Mouse (Mus musculus): ENCODE measurements around the gene Mxra7. TPM values are rescaled to one million over a fixed set of nuclear protein-coding genes. Genes with fewer than 3 reads are reported as not detected.

Gene Mxra7
- polyA plus RNA-seq, 1 experiment from 2014 or later = 15.3 TPM

DNA sequence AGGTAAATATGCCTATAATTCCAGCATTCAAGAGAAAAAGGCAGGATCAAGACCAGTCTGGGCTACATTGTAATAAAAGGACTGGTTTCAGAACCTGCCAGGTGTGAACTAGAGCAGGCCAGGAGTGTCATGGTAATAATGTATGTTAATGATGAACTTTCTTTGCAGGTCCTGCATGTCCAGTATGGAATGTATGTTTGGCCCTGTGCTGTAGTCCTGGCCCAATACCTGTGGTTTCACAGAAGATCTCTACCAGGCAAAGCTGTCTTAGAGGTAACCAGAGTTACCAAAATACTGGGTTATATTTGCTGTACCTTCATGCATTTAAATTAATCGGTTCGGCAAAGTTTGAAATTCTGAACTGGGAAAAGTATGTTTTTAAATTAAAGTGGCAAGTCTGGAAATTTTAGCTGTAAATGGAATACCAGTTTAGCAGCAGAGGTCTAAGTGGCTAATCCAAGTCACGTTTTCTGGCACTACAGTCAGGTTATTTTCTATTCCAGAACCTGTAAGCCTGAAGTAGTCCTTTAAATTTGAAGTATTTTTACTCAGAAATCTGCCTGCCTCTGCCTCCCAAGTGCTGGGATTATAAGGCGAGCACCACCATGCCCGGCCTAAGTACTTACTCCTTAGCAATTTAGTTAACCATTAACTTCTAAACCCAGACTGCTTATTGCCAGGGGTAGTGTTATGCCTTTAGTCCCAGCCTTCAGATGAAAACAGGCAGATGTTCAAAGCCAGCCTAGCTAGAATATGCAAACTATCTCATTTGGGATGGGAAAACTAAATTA is 20.4 kb upstream of the Mxra7 start:
- no peaks in the 10 kb centered on the region for H3K27me3 ChIP-seq (ENCODE audit: control insufficient read depth, insufficient read depth, low read depth, low read length)
- no peak overlapping the region for H3K4me2 ChIP-seq (ENCODE audit: low read depth, low read length)
- no peak overlapping the region for H3K27ac ChIP-seq (ENCODE audit: low read length)
- 65% methylated on average over 5 of the region's 5 CpGs for WGBS
- no peak for ATAC-seq (ENCODE audit: low read depth)
- no peaks in the 10 kb centered on the region for H3K9me3 ChIP-seq (ENCODE audit: control insufficient read depth, low read length)
- no peak overlapping the region for H3K4me3 ChIP-seq (ENCODE audit: low read length)
- peaks cover 28% of the 10 kb centered on the region for H3K36me3 ChIP-seq (ENCODE audit: control insufficient read depth, insufficient read depth, low read length)
- H3K4me1 ChIP-seq (replicated peaks; ENCODE audit: control insufficient read depth, insufficient read depth, low read length) = peaks cover 15% of the 10 kb centered on the region
- H3K9ac ChIP-seq (ENCODE audit: low read length) = no peak overlapping the region

DNA sequence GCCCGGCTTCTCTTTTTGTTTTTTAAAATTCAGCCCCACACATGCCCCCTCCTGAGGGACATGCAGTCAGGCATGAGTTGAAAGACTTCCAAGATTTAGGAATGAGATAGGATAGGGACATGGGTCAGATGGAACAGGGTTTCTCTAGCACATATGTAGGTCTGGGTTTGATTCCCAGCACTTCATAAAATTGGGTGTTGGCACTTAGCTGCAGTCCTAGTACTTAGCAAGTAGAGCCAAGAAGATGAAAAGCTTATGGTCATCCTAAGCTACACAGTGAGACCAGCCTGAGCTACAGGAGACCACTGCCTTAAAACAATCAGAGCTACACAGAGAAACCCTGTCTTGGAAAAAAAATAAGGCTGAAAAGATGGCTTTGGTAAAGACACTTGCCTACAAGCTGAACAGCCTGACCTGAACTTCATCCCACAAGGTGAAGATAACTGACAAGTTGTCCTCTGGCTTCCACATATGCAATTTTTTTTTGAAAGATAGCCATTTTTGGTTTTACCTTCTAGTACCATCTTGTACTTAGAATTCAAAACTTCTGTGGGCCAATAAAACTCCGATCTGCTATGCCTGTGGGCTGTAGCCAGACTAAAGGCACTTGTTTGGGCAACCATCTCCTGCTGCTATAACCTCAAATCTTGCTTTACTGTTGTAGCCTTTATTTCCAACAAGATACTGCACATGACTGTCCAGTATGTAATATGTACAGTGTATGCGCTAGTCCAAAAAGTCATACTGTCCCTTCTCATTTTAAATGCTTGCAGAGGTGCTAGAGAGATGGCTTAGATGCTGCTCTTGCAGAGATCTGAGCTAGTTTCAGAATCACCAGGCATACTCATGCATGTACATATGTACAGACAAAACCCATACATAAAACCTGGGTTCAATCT is 19.6 kb upstream of the Mxra7 start:
- no peak overlapping the region for H3K9ac ChIP-seq (ENCODE audit: low read length)
- peaks cover 15% of the 10 kb centered on the region for H3K4me1 ChIP-seq (replicated peaks; ENCODE audit: control insufficient read depth, insufficient read depth, low read length)
- no peak overlapping the region for H3K27ac ChIP-seq (ENCODE audit: low read length)
- no peak overlapping the region for H3K4me3 ChIP-seq (ENCODE audit: low read length)
- peaks cover 28% of the 10 kb centered on the region for H3K36me3 ChIP-seq (ENCODE audit: control insufficient read depth, insufficient read depth, low read length)
- 86% methylated on average over 3 of the region's 3 CpGs for WGBS
- no peak for ATAC-seq (ENCODE audit: low read depth)
- no peak overlapping the region for H3K4me2 ChIP-seq (ENCODE audit: low read depth, low read length)
- no peaks in the 10 kb centered on the region for H3K27me3 ChIP-seq (ENCODE audit: control insufficient read depth, insufficient read depth, low read depth, low read length)
- H3K9me3 ChIP-seq (ENCODE audit: control insufficient read depth, low read length) = no peaks in the 10 kb centered on the region

DNA sequence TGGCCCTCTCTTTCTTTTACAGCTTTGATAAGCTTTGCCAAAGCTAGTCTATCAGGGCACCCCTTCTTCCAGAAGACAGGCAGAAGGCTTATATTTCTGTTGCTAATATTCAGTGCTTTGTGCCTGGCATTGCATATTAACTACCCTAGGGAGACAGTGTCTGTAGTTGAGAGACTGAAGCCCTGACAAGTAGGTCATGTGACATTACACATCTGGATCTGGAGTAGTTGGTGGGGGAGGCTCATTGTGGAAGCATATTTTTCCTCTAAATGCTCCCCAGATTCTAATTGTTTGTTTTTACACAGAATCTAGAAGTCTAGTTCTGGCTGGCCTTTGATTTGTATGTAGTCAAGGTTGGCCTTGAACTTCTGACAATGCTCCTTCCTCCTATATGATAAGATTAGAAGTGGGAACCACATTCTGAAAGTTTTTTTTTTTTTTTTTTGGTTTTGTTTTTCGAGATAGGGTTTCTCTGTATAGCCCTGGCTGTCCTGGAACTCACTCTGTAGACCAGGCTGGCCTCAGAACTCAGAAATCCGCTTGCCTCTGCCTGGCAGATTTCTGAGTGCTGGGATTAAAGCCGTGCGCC is 18.8 kb upstream of the Mxra7 start:
- Histone ChIP-seq H3K36me3 (ENCODE audit: control insufficient read depth, insufficient read depth, low read length) (peaks cover 28% of the 10 kb centered on the region), H3K4me2 (ENCODE audit: low read depth, low read length) (no peak overlapping the region), H3K9ac (ENCODE audit: low read length) (no peak overlapping the region), H3K4me1 (replicated peaks; ENCODE audit: control insufficient read depth, insufficient read depth, low read length) (peaks cover 18% of the 10 kb centered on the region), H3K4me3 (ENCODE audit: low read length) (no peak overlapping the region), H3K27me3 (ENCODE audit: control insufficient read depth, insufficient read depth, low read depth, low read length) (no peaks in the 10 kb centered on the region), H3K27ac (ENCODE audit: low read length) (no peak overlapping the region), H3K9me3 (ENCODE audit: control insufficient read depth, low read length) (no peaks in the 10 kb centered on the region)
- no peak for ATAC-seq (ENCODE audit: low read depth)
- WGBS = 72% methylated on average over 4 of the region's 4 CpGs

DNA sequence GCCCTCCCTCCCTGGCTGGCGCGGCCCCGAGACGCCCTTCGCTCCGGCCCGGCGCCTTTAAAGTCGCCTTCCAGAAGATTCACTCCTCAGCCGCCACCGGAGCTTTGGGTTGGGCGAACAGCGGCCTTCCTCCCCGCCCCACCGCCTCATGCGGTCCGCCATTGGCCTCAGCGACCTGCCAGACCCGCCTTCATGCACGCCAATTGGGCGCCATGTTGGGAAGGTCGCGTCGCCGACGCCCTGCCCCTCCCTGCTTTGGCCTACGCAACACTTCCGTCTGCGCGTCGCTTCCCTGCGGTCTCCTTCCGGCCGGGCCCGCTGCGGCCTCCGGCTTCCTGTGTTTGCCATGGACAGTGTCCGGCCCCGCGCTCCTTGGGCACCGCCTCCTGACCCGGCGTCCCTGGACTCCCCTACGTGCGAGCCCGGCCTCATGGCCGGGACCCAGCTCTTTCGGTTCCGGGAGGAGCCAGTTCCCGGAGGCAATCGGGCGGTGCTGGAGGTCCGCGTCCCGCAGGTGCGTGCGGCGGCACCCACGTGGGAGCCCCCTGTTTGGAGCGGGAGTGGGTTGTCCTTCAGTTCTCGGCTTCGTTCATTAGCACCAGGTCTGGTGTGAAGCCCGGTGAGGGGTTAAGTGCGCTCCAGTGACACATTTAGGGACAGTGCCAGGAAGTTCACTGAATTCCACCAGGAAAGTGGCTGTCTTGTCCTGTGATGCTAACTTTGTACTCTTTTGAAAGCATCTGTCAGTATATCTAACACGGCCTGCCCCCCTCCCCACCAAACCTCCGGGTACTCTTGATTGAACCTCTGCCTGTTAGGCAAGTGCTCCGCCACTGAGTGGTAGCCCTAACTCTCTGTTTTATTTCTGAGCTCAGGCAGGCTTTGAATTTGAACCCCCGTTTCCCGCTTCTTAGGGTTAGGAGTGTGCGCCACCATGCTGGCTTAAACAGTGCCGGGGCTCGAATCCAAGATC is 15.7 kb upstream of the Mxra7 start, which contains the start of the genes Mettl23 and Jmjd6:
Mettl23 (plus strand) TSS at position 18 of the 973 bp plus-strand sequence.
Jmjd6 (minus strand) TSS at position 189 of the 973 bp plus-strand sequence.
- Histone ChIP-seq H3K36me3 (ENCODE audit: control insufficient read depth, insufficient read depth, low read length) (peaks cover 30% of the 10 kb centered on the region), H3K4me2 (ENCODE audit: low read depth, low read length) (peak within 1 kb of the TSS; percentile 68), H3K4me3 (ENCODE audit: low read length) (peak within 1 kb of the TSS; percentile 87), H3K9me3 (ENCODE audit: control insufficient read depth, low read length) (no peaks in the 10 kb centered on the region), H3K27me3 (ENCODE audit: control insufficient read depth, insufficient read depth, low read depth, low read length) (no peaks in the 10 kb centered on the region), H3K4me1 (replicated peaks; ENCODE audit: control insufficient read depth, insufficient read depth, low read length) (peaks cover 28% of the 10 kb centered on the region), H3K27ac (ENCODE audit: low read length) (peak within 1 kb of the TSS; percentile 99), H3K9ac (ENCODE audit: low read length) (peak within 1 kb of the TSS; percentile 95)
- WGBS = under 1% methylated on average over 72 of the region's 72 CpGs
- peak; percentile 96 for ATAC-seq (ENCODE audit: low read depth)

DNA sequence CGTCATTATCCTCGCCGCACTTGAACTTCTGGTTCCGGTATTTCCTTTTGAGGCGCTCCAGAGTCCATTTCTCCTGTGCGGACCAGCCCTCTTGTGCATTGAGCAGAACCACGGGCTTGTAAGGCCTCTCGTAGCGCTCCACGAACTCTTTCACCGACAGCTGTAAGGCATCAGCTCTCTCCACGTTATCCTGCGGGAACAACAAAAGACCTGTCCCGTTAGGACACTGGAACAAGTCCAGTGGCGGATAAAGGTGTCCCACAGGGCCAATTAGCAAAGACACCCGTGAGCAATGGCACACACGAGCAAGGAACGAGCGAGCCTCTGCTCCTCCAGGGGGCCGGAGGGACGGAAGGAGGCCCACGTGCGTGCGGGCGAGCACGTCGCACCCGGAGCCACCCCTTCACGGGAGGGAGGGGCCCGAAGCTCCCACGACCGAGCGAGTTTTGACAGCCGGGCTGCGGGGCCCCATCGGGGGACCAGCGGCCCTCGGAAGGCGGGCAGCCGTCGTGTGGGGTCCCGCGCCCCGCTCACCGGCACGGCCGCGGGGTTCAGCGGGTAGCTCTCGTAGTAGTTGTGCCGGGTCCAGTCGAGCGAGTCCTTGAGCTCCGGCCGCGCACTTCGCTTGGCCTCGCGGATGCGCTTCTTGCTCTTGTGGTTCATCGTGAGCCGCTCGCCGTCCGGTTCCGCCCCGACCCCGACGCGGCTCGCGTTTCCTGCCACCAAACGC is 14.8 kb upstream of the Mxra7 start:
- peaks cover 31% of the 10 kb centered on the region for H3K36me3 ChIP-seq (ENCODE audit: control insufficient read depth, insufficient read depth, low read length)

DNA sequence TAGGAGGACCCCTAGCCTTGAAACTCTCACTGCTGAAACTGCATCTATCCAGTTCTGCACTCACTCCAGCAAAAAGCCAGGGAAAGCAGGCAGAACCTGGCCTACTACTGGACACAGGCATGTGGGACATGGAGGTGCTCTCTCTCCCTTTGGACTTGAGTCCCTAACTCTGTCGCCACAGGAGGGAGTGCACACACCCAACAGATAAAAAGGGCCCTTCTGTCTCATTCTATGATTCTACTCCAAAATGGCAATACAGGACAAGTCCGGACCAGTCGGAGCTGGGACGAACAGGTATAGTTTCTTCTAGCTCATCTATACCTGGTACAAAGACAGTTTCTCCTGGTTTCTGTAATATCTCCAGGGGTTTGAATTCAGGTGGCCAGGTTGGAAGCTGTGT is 12.9 kb upstream of the Mxra7 start:
- Histone ChIP-seq H3K4me3 (ENCODE audit: low read length) (no peak overlapping the region), H3K9ac (ENCODE audit: low read length) (peak overlapping the region; percentile 95; the same call in 1 of the 2 replicates), H3K27me3 (ENCODE audit: control insufficient read depth, insufficient read depth, low read depth, low read length) (no peaks in the 10 kb centered on the region), H3K4me2 (ENCODE audit: low read depth, low read length) (peak overlapping the region; percentile 18), H3K9me3 (ENCODE audit: control insufficient read depth, low read length) (no peaks in the 10 kb centered on the region), H3K36me3 (ENCODE audit: control insufficient read depth, insufficient read depth, low read length) (peaks cover 43% of the 10 kb centered on the region), H3K27ac (ENCODE audit: low read length) (no peak overlapping the region), H3K4me1 (replicated peaks; ENCODE audit: control insufficient read depth, insufficient read depth, low read length) (peaks cover 28% of the 10 kb centered on the region)
- no peak for ATAC-seq (ENCODE audit: low read depth)
- 83% methylated on average over 4 of the region's 4 CpGs for WGBS

More for the DNA sequence above, 14.8 kb upstream of the Mxra7 start:
- H3K27ac ChIP-seq (ENCODE audit: low read length) = peak overlapping the region; percentile 99
- peak overlapping the region; percentile 95 for H3K9ac ChIP-seq (ENCODE audit: low read length)
- H3K27me3 ChIP-seq (ENCODE audit: control insufficient read depth, insufficient read depth, low read depth, low read length) = no peaks in the 10 kb centered on the region
- H3K4me1 ChIP-seq (replicated peaks; ENCODE audit: control insufficient read depth, insufficient read depth, low read length) = peaks cover 28% of the 10 kb centered on the region
- peak; percentile 65 for ATAC-seq (ENCODE audit: low read depth)
- under 1% methylated on average over 73 of the region's 73 CpGs for WGBS
- peak overlapping the region; percentile 68 for H3K4me2 ChIP-seq (ENCODE audit: low read depth, low read length)
- no peaks in the 10 kb centered on the region for H3K9me3 ChIP-seq (ENCODE audit: control insufficient read depth, low read length)
- H3K4me3 ChIP-seq (ENCODE audit: low read length) = peak overlapping the region; percentile 87

DNA sequence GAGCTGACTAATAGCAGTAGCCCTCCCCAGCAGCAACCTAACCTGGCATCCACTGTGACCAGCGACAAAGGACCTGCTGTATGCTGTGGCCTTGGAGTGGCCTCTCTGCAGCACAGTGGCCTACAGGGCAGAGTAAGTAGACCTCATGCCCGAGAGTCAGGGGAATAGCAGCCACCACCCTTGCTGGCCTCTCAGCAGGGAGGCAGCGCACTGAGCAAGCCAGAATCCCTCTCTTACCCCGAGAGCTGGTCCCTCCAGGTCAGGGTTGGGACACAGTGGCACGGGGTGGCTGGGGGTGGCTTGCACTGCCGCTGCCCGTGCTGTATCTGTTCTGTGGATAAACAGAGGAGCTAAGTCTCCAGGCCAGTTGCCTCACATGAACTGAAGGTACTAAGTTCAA is 11.8 kb upstream of the Mxra7 start:
- WGBS = 76% methylated on average over 7 of the region's 7 CpGs
- Histone ChIP-seq H3K27me3 (ENCODE audit: control insufficient read depth, insufficient read depth, low read depth, low read length) (no peaks in the 10 kb centered on the region), H3K4me2 (ENCODE audit: low read depth, low read length) (no peak overlapping the region), H3K4me3 (ENCODE audit: low read length) (no peak overlapping the region), H3K9ac (ENCODE audit: low read length) (no peak overlapping the region), H3K4me1 (replicated peaks; ENCODE audit: control insufficient read depth, insufficient read depth, low read length) (peaks cover 27% of the 10 kb centered on the region), H3K27ac (ENCODE audit: low read length) (no peak overlapping the region), H3K9me3 (ENCODE audit: control insufficient read depth, low read length) (no peaks in the 10 kb centered on the region), H3K36me3 (ENCODE audit: control insufficient read depth, insufficient read depth, low read length) (peaks cover 50% of the 10 kb centered on the region)
- ATAC-seq (ENCODE audit: low read depth) = no peak

DNA sequence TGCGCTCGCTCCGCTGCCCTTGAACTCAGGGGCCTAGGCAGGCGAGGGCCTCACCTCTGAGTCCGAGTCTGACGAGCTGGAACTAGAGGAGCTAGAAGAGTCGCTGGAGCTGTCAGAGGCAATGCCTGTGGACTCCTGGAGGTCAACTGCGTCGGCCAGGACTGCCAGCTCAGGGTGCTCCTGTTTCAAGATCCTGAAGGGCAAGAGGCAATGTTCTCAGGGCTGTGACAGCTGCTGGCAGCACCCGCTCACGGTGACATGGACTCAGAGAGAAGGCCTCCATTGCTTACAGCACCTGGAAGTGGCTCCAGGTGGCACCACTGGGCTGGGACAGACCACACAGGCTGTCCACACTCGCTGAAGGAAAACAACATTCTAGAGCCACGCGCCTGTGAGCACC is 11.1 kb upstream of the Mxra7 start:
- H3K4me2 ChIP-seq (ENCODE audit: low read depth, low read length) = no peak overlapping the region
- H3K4me1 ChIP-seq (replicated peaks; ENCODE audit: control insufficient read depth, insufficient read depth, low read length) = peaks cover 21% of the 10 kb centered on the region
- H3K27ac ChIP-seq (ENCODE audit: low read length) = no peak overlapping the region
- no peaks in the 10 kb centered on the region for H3K9me3 ChIP-seq (ENCODE audit: control insufficient read depth, low read length)
- H3K9ac ChIP-seq (ENCODE audit: low read length) = no peak overlapping the region
- H3K27me3 ChIP-seq (ENCODE audit: control insufficient read depth, insufficient read depth, low read depth, low read length) = no peaks in the 10 kb centered on the region
- H3K36me3 ChIP-seq (ENCODE audit: control insufficient read depth, insufficient read depth, low read length) = peaks cover 56% of the 10 kb centered on the region
- H3K4me3 ChIP-seq (ENCODE audit: low read length) = no peak overlapping the region
- WGBS = 87% methylated on average over 14 of the region's 14 CpGs
- ATAC-seq (ENCODE audit: low read depth) = no peak
